Mouse (Mus musculus) heart, postnatal 0 days (tissue): Measurements from ENCODE around the gene Upk2. TPM values are rescaled to one million over a fixed set of nuclear protein-coding genes. Genes with fewer than 3 reads are reported as not detected.
"Not testable (repeated sequence)": the region's sequence is repeated elsewhere in the genome, so short reads cannot be mapped to it uniquely, and the experiment has no call there.

ENCODE experiments used
- ATAC-seq: fragments of 200-750 bp; cut with Nextera tagmentation; 2 replicates; pipeline ENCODE4 v1.8.0; 2017; ENCODE audit warnings: low read depth, moderate number of reproducible peaks, moderate library complexity; ENCODE audit not compliant: insufficient read depth
- DNase-seq: peaks from one replicate; pipeline ENCODE4 v3.0.0-alpha.2; 2016; ENCODE audit warnings: low spot score
- H3K27ac ChIP-seq: fragments of 300-500 bp; sonication (generic); 2 replicates; pipeline ENCODE4 v1.5.1; 2014; ENCODE audit warnings: low read depth, mild to moderate bottlenecking
- H3K27me3 ChIP-seq: fragments of 300-500 bp; sonication (generic); 2 replicates; pipeline ENCODE4 v1.6.1; 2014; ENCODE audit warnings: low read length, mixed read lengths; ENCODE audit not compliant: control insufficient read depth, insufficient read depth
- H3K36me3 ChIP-seq: fragments of 300-500 bp; sonication (generic); replicated peaks from 2 replicates; pipeline ENCODE4 v1.6.1; 2014; ENCODE audit warnings: low read length, mixed read lengths; ENCODE audit not compliant: control insufficient read depth, insufficient read depth
- H3K4me1 ChIP-seq: fragments of 300-500 bp; sonication (generic); 2 replicates; pipeline ENCODE4 v1.6.1; 2014; ENCODE audit warnings: antibody characterized with exemption; ENCODE audit not compliant: control insufficient read depth, insufficient read depth
- H3K4me2 ChIP-seq: fragments of 300-500 bp; sonication (generic); 2 replicates; pipeline ENCODE4 v1.6.1; 2014; ENCODE audit warnings: low read depth, mild to moderate bottlenecking, low read length, moderate library complexity
- H3K4me3 ChIP-seq: fragments of 300-500 bp; sonication (generic); 2 replicates; pipeline ENCODE4 v1.5.1; 2014; ENCODE audit warnings: low read depth, low read length
- H3K9ac ChIP-seq: fragments of 300-500 bp; sonication (generic); replicated peaks from 2 replicates; pipeline ENCODE4 v1.6.1; 2014; ENCODE audit warnings: low read depth, low read length, mixed read lengths
- H3K9me3 ChIP-seq: fragments of 300-500 bp; sonication (generic); replicated peaks from 2 replicates; pipeline ENCODE4 v1.6.1; 2016; ENCODE audit warnings: low read length; ENCODE audit not compliant: control insufficient read depth
- CTCF ChIP-seq: IDR thresholded peaks from 2 replicates; pipeline ENCODE4 v1.5.1; 2016; ENCODE audit warnings: antibody characterized with exemption, control low read depth, low read depth
- EP300 ChIP-seq: IDR thresholded peaks from 2 replicates; pipeline ENCODE4 v1.6.1; 2016; ENCODE audit warnings: antibody characterized with exemption, low read depth
- WGBS: fragments of 180-500 bp; shearing (Covaris S2); extraction: QIAGEN DNeasy Blood & Tissue Kit; methylation state at CpG from one replicate; pipeline ENCODE4 v1.1.7; 2014; 5-methylcytosine and 5-hydroxymethylcytosine counted together
- polyA plus RNA-seq: library from polyadenylated mRNA; unstranded; fragments of >200 nt; fragmentation: Nextera tagmentation; extraction: Ambion mirVana; gene quantifications from 2 replicates; pipeline ENCODE4 v1.2.1, GENCODE M21; 2015
- total RNA-seq: library from RNA; depleted of rRNA; stranded (reverse); fragments of >200 nt; gene quantifications from 2 replicates; pipeline ENCODE4 v1.2.3, GENCODE M21; 2014; ENCODE audit warnings: low replicate concordance; rRNA removed

The Upk2 gene
- total and polyA plus RNA-seq, 2 experiments from 2014 or later, result 18.0 TPM; not detected in 1

GRCm38 (mm10) chr9:44410647-44411336 is 44.0 kb downstream of the Upk2 start:
- H3K9ac ChIP-seq, result no peak overlapping the region
- H3K36me3 ChIP-seq, result peaks cover 53% of the 10 kb centered on the region
- WGBS, result 82% methylated on average over 2 of the region's 2 CpGs
- ATAC-seq (no peak), DNase-seq (no peak)
- no peaks in the 10 kb centered on the region for H3K27me3 ChIP-seq
- H3K4me1 ChIP-seq, result peaks cover 18% of the 10 kb centered on the region
- no peaks in the 10 kb centered on the region for H3K9me3 ChIP-seq
- H3K27ac ChIP-seq, result no peak overlapping the region
- TF ChIP-seq EP300 (no peak), CTCF (no peak)
- H3K4me2 ChIP-seq, result no peak overlapping the region
- no peak overlapping the region for H3K4me3 ChIP-seq

GRCm38 (mm10) chr9:44408693-44409092 is 46.1 kb downstream of the Upk2 start:
- peaks cover 58% of the 10 kb centered on the region for H3K36me3 ChIP-seq
- not testable (repeated sequence) for H3K27ac ChIP-seq, DNase-seq, H3K9me3 ChIP-seq, ATAC-seq, H3K27me3 ChIP-seq, H3K9ac ChIP-seq
- 75% methylated on average over 9 of the region's 9 CpGs for WGBS
- H3K4me1 ChIP-seq, result peaks cover 18% of the 10 kb centered on the region
- H3K4me2 ChIP-seq, result peak overlapping the region; percentile 75
- H3K4me3 ChIP-seq, result peak overlapping the region; percentile 77

- H3K4me1 ChIP-seq, result peaks cover 18% of the 10 kb centered on the region
- peak overlapping the region; percentile 86 for H3K27ac ChIP-seq
- peak overlapping the region; percentile 73 for H3K9ac ChIP-seq
- H3K9me3 ChIP-seq, result no peaks in the 10 kb centered on the region
- WGBS, result under 1% methylated on average over 24 of the region's 24 CpGs
- TF ChIP-seq EP300 (0 out of 2 replicates have a peak, but pooled peaks have one; percentile 1), CTCF (no peak)
- peaks cover 58% of the 10 kb centered on the region for H3K36me3 ChIP-seq
- peak overlapping the region; percentile 75 for H3K4me2 ChIP-seq
- no peaks in the 10 kb centered on the region for H3K27me3 ChIP-seq
- peak overlapping the region; percentile 77 for H3K4me3 ChIP-seq
- DNase-seq (no peak), ATAC-seq (peak; percentile 33; the same call in 1 of the 2 replicates)
Measured at GRCm38 (mm10) chr9:44407752-44408097, 47.1 kb downstream of the Upk2 start.

- DNase-seq (peak; percentile 95), ATAC-seq (peak; percentile 96)
- WGBS, result 1% methylated on average over 51 of the region's 51 CpGs
- Histone ChIP-seq H3K4me3 (peak within 1 kb of the TSS; percentile 77), H3K4me2 (peak within 1 kb of the TSS; percentile 75), H3K36me3 (peaks cover 58% of the 10 kb centered on the region), H3K9me3 (no peaks in the 10 kb centered on the region), H3K9ac (peak within 1 kb of the TSS; percentile 73), H3K27ac (peak within 1 kb of the TSS; percentile 86), H3K27me3 (no peaks in the 10 kb centered on the region), H3K4me1 (peaks cover 18% of the 10 kb centered on the region)
- TF ChIP-seq CTCF (no peak), EP300 (no peak)
Measured at GRCm38 (mm10) chr9:44406906-44407751, 47.6 kb downstream of the Upk2 start, which contains the start of the genes Rps25 and Trappc4. TSS of gene Rps25 (plus strand) at chr9:44407139. TSS of gene Trappc4 (minus strand) at chr9:44407600.

- no peaks in the 10 kb centered on the region for H3K27me3 ChIP-seq
- DNase-seq (no peak), ATAC-seq (no peak)
- no peak overlapping the region for H3K4me2 ChIP-seq
- TF ChIP-seq CTCF (no peak), EP300 (no peak)
- peaks cover 29% of the 10 kb centered on the region for H3K4me1 ChIP-seq
- no peak overlapping the region for H3K9ac ChIP-seq
- H3K4me3 ChIP-seq, result no peak overlapping the region
- H3K9me3 ChIP-seq, result no peaks in the 10 kb centered on the region
- H3K27ac ChIP-seq, result no peak overlapping the region
- 88% methylated on average over 3 of the region's 3 CpGs for WGBS
- H3K36me3 ChIP-seq, result peaks cover 54% of the 10 kb centered on the region
Measured at GRCm38 (mm10) chr9:44405011-44405410, 49.8 kb downstream of the Upk2 start.

Other genes starting within 250 kb of the Upk2 start
- gene Cbl, start 220.9 kb downstream of the Upk2 start, total RNA-seq, result 17.6 and 18.6 TPM in 2 replicates
- gene Cbl, start 220.9 kb downstream of the Upk2 start, polyA plus RNA-seq, result 4.3 and 5.2 TPM in 2 replicates
- gene Ccdc153, start 214.3 kb downstream of the Upk2 start, total RNA-seq, result not detected in 2 replicates
- 2.0 TPM in 1 of 2 replicates, not detected in the other for gene Ccdc153, start 214.3 kb downstream of the Upk2 start, polyA plus RNA-seq
- not detected in 2 replicates for gene Pdzd3, start 203.5 kb downstream of the Upk2 start, total RNA-seq
- gene Pdzd3, start 203.5 kb downstream of the Upk2 start, polyA plus RNA-seq, result 0.07 and 0.10 TPM in 2 replicates
- gene Nlrx1, start 186.4 kb downstream of the Upk2 start, total RNA-seq, result 10.4 and 15.4 TPM in 2 replicates
- gene Nlrx1, start 186.4 kb downstream of the Upk2 start, polyA plus RNA-seq, result 8.9 and 10.2 TPM in 2 replicates
- 1.7 and 2.1 TPM in 2 replicates for gene Abcg4, start 166.4 kb downstream of the Upk2 start, total RNA-seq
- 0.49 and 0.69 TPM in 2 replicates for gene Abcg4, start 166.4 kb downstream of the Upk2 start, polyA plus RNA-seq
- gene Hinfp, start 149.3 kb downstream of the Upk2 start, total RNA-seq, result 14.8 and 26.3 TPM in 2 replicates
- 7.6 and 9.4 TPM in 2 replicates for gene Hinfp, start 149.3 kb downstream of the Upk2 start, polyA plus RNA-seq
- gene C2cd2l, start 134.7 kb downstream of the Upk2 start, total RNA-seq, result 14.5 and 16.8 TPM in 2 replicates
- gene C2cd2l, start 134.7 kb downstream of the Upk2 start, polyA plus RNA-seq, result 4.7 and 5.0 TPM in 2 replicates
- 27.6 and 33.3 TPM in 2 replicates for gene Dpagt1, start 129.0 kb downstream of the Upk2 start, total RNA-seq
- 24.5 and 25.2 TPM in 2 replicates for gene Dpagt1, start 129.0 kb downstream of the Upk2 start, polyA plus RNA-seq
- 285 and 447 TPM in 2 replicates for gene H2afx, start 120.3 kb downstream of the Upk2 start, total RNA-seq
- 69.3 and 71.2 TPM in 2 replicates for gene H2afx, start 120.3 kb downstream of the Upk2 start, polyA plus RNA-seq
- gene Hmbs, start 110.7 kb downstream of the Upk2 start, total RNA-seq, result 61.5 and 96.3 TPM in 2 replicates
- 81.3 and 84.0 TPM in 2 replicates for gene Hmbs, start 110.7 kb downstream of the Upk2 start, polyA plus RNA-seq
- 25.0 and 27.8 TPM in 2 replicates for gene Vps11, start 93.3 kb downstream of the Upk2 start, total RNA-seq
- 17.7 TPM in 2 replicates for gene Vps11, start 93.3 kb downstream of the Upk2 start, polyA plus RNA-seq
- 35.5 and 37.8 TPM in 2 replicates for gene Hyou1, start 75.5 kb downstream of the Upk2 start, total RNA-seq
- 5.4 and 5.9 TPM in 2 replicates for gene Hyou1, start 75.5 kb downstream of the Upk2 start, polyA plus RNA-seq
- 83.8 and 97.2 TPM in 2 replicates for gene Slc37a4, start 58.1 kb downstream of the Upk2 start, total RNA-seq
- gene Slc37a4, start 58.1 kb downstream of the Upk2 start, polyA plus RNA-seq, result 32.2 and 35.1 TPM in 2 replicates
- 302 and 464 TPM in 2 replicates for gene Rps25, start 47.8 kb downstream of the Upk2 start, total RNA-seq
- 1,421 and 1,578 TPM in 2 replicates for gene Rps25, start 47.8 kb downstream of the Upk2 start, polyA plus RNA-seq
- gene Trappc4, start 47.4 kb downstream of the Upk2 start, total RNA-seq, result 30.8 and 58.4 TPM in 2 replicates
- gene Trappc4, start 47.4 kb downstream of the Upk2 start, polyA plus RNA-seq, result 72.5 and 79.0 TPM in 2 replicates
- gene Ccdc84, start 36.4 kb downstream of the Upk2 start, total RNA-seq, result 13.7 and 45.1 TPM in 2 replicates
- gene Ccdc84, start 36.4 kb downstream of the Upk2 start, polyA plus RNA-seq, result 17.2 and 17.7 TPM in 2 replicates
- not detected in 2 replicates for gene Foxr1, start 13.8 kb downstream of the Upk2 start, total RNA-seq
- gene Foxr1, start 13.8 kb downstream of the Upk2 start, polyA plus RNA-seq, result not detected in 2 replicates
- gene Bcl9l, start 27.8 kb upstream of the Upk2 start, total RNA-seq, result 12.4 and 33.9 TPM in 2 replicates
- gene Bcl9l, start 27.8 kb upstream of the Upk2 start, polyA plus RNA-seq, result 4.4 and 5.2 TPM in 2 replicates
- not detected in 2 replicates for gene Cxcr5, start 106.9 kb upstream of the Upk2 start, total RNA-seq
- gene Cxcr5, start 106.9 kb upstream of the Upk2 start, polyA plus RNA-seq, result not detected in 2 replicates
- gene Ddx6, start 149.9 kb upstream of the Upk2 start, total RNA-seq, result 30.9 and 33.9 TPM in 2 replicates
- 10.5 and 11.0 TPM in 2 replicates for gene Ddx6, start 149.9 kb upstream of the Upk2 start, polyA plus RNA-seq
- gene Treh, start 218.3 kb upstream of the Upk2 start, total RNA-seq, result not detected in 2 replicates
- gene Treh, start 218.3 kb upstream of the Upk2 start, polyA plus RNA-seq, result not detected in 2 replicates